11 mouse cellular contexts compared by ENCODE assay signal in genomic region chr13:111286461-111287385, GRCm38 (mm10). TPM values are rescaled to one million over a fixed set of nuclear protein-coding genes. Genes with fewer than 3 reads are reported as not detected.
DNase-seq lines count a peak whose midpoint lies in the region; ATAC-seq and TF ChIP-seq lines count a peak whose summit lies in the region.
"Had no signal": no experiment of that assay in that cellular context is flagged by ENCODE, and none has a peak within 500 bp of the region (broad histone marks: within the 10 kb centered on the region; RNA-seq: fewer than 3 reads in every experiment).

No protein-coding gene starts in this region.

- no peaks in the 10 kb centered on the region for H3K27me3 ChIP-seq in kidney, embryonic 16.5 days (ENCODE audit: insufficient read depth, low read length)
- H3K27me3 ChIP-seq in myocyte (ENCODE audit: control insufficient read depth, insufficient read depth, insufficient read length): no peaks in the 10 kb centered on the region
- no peaks in the 10 kb centered on the region for H3K27me3 ChIP-seq in embryonic facial prominence, embryonic 10.5 days (replicated peaks; ENCODE audit: low read depth, poor library complexity, severe bottlenecking)
- H3K27me3 ChIP-seq: limb, embryonic 15.5 days had no signal

- DNase-seq in kidney, adult 11 months: peak; percentile 11
- DNase-seq in cerebellum, adult 11 months: peak; percentile 72
- DNase-seq in kidney, postnatal 25 days: peak; percentile 47
- no peak for DNase-seq in gastrocnemius, adult 8-10 months (ENCODE audit: low spot score in 2 of 2)
- no peak for DNase-seq in embryonic facial prominence, embryonic 10.5 days (ENCODE audit: low spot score)
- DNase-seq in adrenal gland, adult (ENCODE audit: inconsistent age in 2 of 2, low spot score in 1 of 2): no peak

- H3K27ac ChIP-seq in kidney, embryonic 16.5 days (ENCODE audit: low read length): no peak overlapping the region
- H3K27ac ChIP-seq in embryonic facial prominence, embryonic 10.5 days (replicated peaks): no peak overlapping the region
- H3K27ac ChIP-seq: limb, embryonic 15.5 days had no signal

- H3K9ac ChIP-seq in kidney, embryonic 16.5 days (replicated peaks; ENCODE audit: low read length): no peak overlapping the region
- H3K9ac ChIP-seq: limb, embryonic 15.5 days had no signal

- peaks cover 14% of the 10 kb centered on the region for H3K9me3 ChIP-seq in kidney, embryonic 16.5 days (ENCODE audit: low read length)
- H3K9me3 ChIP-seq in embryonic facial prominence, embryonic 10.5 days: 0 out of 2 replicates have a peak, but pooled peaks cover 8% of the 10 kb centered on the region
- H3K9me3 ChIP-seq: G1E; limb, embryonic 15.5 days had no signal

- H3K4me3 ChIP-seq in kidney, embryonic 16.5 days (ENCODE audit: low read length): no peak overlapping the region
- no peak overlapping the region for H3K4me3 ChIP-seq in myocyte
- no peak overlapping the region for H3K4me3 ChIP-seq in embryonic facial prominence, embryonic 10.5 days
- H3K4me3 ChIP-seq: erythroblast, embryonic 14.5 days; limb, embryonic 15.5 days had no signal

- H3ac ChIP-seq in myocyte (ENCODE audit: control insufficient read depth, insufficient read length): no peak overlapping the region

- no peaks in the 10 kb centered on the region for H3K36me3 ChIP-seq in kidney, embryonic 16.5 days (ENCODE audit: insufficient read depth, low read length)
- H3K36me3 ChIP-seq in myocyte (ENCODE audit: control insufficient read depth, insufficient read depth): no peaks in the 10 kb centered on the region
- no peaks in the 10 kb centered on the region for H3K36me3 ChIP-seq in embryonic facial prominence, embryonic 10.5 days (replicated peaks)
- H3K36me3 ChIP-seq: G1E; limb, embryonic 15.5 days had no signal

- no peak for TF ChIP-seq POLR2A in myocyte (IDR thresholded peaks at IDR 0.05; ENCODE audit: insufficient read length, low read depth)

- H3K4me1 ChIP-seq in kidney, embryonic 16.5 days (ENCODE audit: insufficient read depth, low read length): peaks cover 7% of the 10 kb centered on the region; the same call in 1 of the 2 replicates
- peaks cover 7% of the 10 kb centered on the region for H3K4me1 ChIP-seq in embryonic facial prominence, embryonic 10.5 days
- H3K4me1 ChIP-seq: limb, embryonic 15.5 days had no signal

- whole genome bisulfite sequencing in kidney, embryonic 16.5 days: 82% methylated on average over 10 of the region's 10 CpGs
- WGBS in embryonic facial prominence, embryonic 10.5 days: 89% methylated on average over 10 of the region's 10 CpGs

- no peak overlapping the region for H3K4me2 ChIP-seq in kidney, embryonic 16.5 days (replicated peaks; ENCODE audit: low read depth, low read length)
- peak overlapping the region; percentile 13 for H3K4me2 ChIP-seq in myocyte (ENCODE audit: low read depth)
- H3K4me2 ChIP-seq: limb, embryonic 15.5 days had no signal

- no peak for ATAC-seq in kidney, embryonic 16.5 days (ENCODE audit: low FRiP score, low TSS enrichment)

- no peaks in the 10 kb centered on the region for H3K79me2 ChIP-seq in myocyte (ENCODE audit: control insufficient read depth, insufficient read depth)

TF ChIP-seq in myocyte, 11 proteins besides CTCF, POLR2A, EP300 and RAD21:
- TF ChIP-seq TCF12 (IDR thresholded peaks at IDR 0.05; ENCODE audit: insufficient read depth, poor library complexity, severe bottlenecking) (no peak), MYOG (IDR thresholded peaks at IDR 0.05; ENCODE audit: control insufficient read depth in 1 of 3, insufficient read depth in 1 of 3, insufficient read length in 2 of 3, low read depth in 2 of 3) (no peak), CEBPB (IDR thresholded peaks at IDR 0.05; ENCODE audit: insufficient read depth, poor library complexity, severe bottlenecking) (peak; percentile 40; the same call in 1 of the 2 replicates)
TF ChIP-seq in myocyte: peak in this region for 1.

RNA-seq across cellular contexts. Expression of gene Actbl2, which starts 31.9 kb away (rescaled TPM):
- polyA plus RNA-seq in kidney, embryonic 16.5 days (2015; fragmentation: Nextera tagmentation; extraction: Ambion mirVana): not detected in 2 replicates
- not detected for polyA plus RNA-seq in myocyte (2012; fragmentation: generic; extraction: Trizol)
- not detected for total RNA-seq in gastrocnemius, adult 8-10 months (2022)
- polyA plus RNA-seq in embryonic facial prominence, embryonic 10.5 days (2016; fragmentation: Nextera tagmentation; extraction: Ambion mirVana): not detected in 2 replicates
- polyA plus RNA-seq: erythroblast, embryonic 14.5 days; G1E; limb, embryonic 15.5 days had no signal

Comparison
In these comparisons a context has a peak if more than half of its experiments do, and no peak if none do; other contexts are left out.
1. DNase-seq: peak in kidney, adult 11 months (single experiment), cerebellum, adult 11 months (single experiment) and kidney, postnatal 25 days (2 of 2); none in gastrocnemius, adult 8-10 months (0 of 2), embryonic facial prominence, embryonic 10.5 days (single experiment) and adrenal gland, adult (0 of 2).